Mouse (Mus musculus): ENCODE data around the gene Usp33. TPM values are rescaled to one million over a fixed set of nuclear protein-coding genes. Genes with fewer than 3 reads are reported as not detected.

Usp33 gene
- total RNA-seq, 2 experiments from 2014 or later, result 110 to 112 TPM

DNA sequence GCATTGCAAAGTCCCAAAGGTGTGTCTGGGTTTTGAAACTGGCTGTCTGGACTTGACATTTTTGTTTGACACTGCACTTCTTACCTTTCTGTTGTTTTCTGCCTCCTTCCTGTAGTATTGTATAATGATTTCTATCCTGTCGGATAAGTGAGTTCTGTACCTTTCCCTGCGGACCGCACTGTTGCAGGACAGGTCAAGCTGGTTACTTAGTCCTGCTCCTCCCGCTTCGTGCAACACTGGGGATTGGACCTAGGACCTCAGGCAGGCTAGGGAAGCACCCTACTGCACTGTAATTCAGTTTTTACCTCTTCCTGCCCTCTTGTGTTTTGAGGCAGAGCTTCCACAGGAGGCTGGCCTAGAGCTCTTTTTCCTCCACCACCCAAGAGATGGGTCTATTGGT lies 54.2 kb downstream of the Usp33 start:
- no peak for DNase-seq (ENCODE audit: low spot score in 2 of 2)

GRCm38 (mm10) chr3:152400875-152401274 lies 54.6 kb downstream of the Usp33 start:
- no peak for DNase-seq (ENCODE audit: low spot score in 2 of 2)

DNA sequence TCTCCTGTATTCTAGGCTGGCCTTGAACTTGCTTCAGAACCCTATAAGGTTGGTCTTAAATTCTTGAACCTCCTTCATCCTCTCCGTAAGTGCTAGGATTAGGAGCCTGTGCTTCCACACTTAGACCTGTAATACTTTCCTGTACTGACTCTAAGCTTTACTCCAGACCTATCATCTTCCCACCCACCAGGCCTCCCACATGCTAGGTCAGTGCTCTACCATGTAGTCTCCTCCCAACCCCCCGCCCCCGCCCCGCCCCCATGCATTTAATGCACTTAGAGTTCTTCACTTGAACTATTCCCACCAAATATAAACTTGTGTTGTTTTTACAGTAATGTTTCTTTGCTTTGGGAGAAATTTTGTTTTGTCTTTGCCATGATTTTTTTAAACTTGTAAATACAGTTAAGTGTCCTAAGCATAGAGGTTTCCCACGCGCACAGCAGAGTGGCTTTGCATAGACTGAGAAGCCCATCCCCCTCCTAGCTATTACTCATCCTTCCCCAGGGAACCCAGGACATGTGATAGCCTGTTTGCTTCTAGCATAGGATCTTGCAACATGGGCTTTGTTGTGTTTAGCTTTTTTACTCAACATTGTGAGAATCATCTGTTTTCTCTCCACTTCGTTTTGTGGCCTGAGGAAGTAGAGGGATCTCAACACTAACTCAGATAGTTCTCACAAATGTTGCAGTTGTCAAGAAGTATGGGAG lies 55.8 kb downstream of the Usp33 start:
- no peak for DNase-seq (ENCODE audit: low spot score in 2 of 2)

- DNase-seq (ENCODE audit: low spot score in 2 of 2), result no peak
These were observed 56.4 kb downstream of the Usp33 start for GRCm38 (mm10) chr3:152402671-152403066.

- DNase-seq (ENCODE audit: low spot score in 2 of 2), result no peak
These were observed 57.5 kb downstream of the Usp33 start for GRCm38 (mm10) chr3:152403827-152404226.

DNA sequence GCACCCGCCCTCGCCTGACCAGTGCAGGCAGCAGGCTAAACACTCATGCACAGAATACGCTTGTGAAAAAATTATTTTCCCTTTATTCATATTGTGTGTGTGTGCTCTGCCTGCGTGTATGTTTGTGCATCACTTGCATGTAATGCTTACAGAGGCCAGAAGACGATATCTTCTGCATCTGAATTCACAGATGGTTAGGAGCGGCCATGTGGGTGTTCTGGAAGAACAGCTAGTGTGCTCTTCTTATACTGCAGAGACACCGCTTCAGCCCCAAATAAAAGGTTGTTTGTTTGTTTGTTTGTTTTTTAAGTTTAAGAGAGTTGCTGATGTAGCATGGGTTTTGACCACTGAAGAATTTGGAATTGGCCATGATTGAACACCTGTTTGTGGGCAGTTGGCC lies 59.1 kb downstream of the Usp33 start:
- peak in 1 of 2 experiments; percentile 31 for DNase-seq (ENCODE audit: low spot score in 2 of 2)

DNA sequence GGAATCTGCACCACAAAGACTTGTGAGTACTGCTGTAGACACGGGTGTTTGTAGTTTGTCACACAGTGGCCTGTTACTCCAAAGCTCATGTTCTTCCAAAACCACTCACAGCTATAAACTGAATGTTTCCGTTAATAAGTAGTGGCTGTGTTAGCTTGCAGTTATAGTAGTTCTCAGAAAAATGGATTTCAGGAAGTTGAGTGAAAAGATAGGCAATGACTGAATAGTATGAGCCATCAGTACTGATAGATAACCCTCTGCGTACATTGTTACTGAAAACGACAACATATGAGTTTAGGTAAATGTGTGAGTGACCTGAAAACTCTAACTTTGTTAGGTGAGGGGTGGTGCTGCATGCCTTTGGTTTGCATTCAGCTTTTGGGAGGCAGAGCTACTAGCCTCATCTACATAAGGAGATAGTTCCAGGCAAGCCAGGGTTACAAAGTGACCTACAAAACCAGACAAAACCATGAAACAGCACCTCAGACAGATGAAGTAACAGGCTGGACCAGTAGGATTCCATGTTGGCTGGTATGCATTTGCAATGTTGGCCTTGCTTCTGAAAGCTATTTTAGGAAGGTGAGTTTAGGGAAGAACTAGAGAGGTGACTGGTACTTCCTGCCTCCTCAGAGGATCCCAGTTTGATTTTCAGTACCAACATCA lies 59.8 kb downstream of the Usp33 start:
- DNase-seq (ENCODE audit: low spot score in 2 of 2), result no peak

- DNase-seq (ENCODE audit: low spot score in 2 of 2), result no peak
These were observed 64.8 kb downstream of the Usp33 start for GRCm38 (mm10) chr3:152410980-152411551.

GRCm38 (mm10) chr3:152412362-152412761 lies 66.1 kb downstream of the Usp33 start:
- DNase-seq (ENCODE audit: low spot score in 2 of 2), result no peak

GRCm38 (mm10) chr3:152428925-152429324 lies 82.6 kb downstream of the Usp33 start:
- DNase-seq (ENCODE audit: low spot score in 2 of 2), result no peak

DNA sequence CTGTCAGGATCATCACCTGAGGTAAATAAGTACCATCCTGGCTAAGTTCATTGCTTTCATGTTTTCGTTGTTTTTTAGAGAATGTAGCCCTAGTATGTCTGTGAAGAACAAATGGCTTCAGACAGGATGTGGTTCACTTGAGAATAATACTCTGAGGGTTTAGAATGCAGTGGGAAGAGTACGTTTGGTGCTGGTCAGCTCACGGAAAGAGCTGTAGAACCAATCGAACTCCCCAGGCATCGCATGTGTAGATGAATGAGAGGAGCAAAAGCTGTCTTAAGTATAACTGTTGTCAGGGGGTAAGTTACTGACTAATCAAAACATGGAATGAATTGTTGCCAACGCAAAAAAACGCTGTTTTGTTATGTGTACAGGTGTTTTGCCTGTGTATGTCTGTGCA lies 86.4 kb downstream of the Usp33 start:
- DNase-seq (ENCODE audit: low spot score in 2 of 2), result no peak

GRCm38 (mm10) chr3:152435590-152435989 lies 89.3 kb downstream of the Usp33 start:
- no peak for DNase-seq (ENCODE audit: low spot score in 2 of 2)

DNA sequence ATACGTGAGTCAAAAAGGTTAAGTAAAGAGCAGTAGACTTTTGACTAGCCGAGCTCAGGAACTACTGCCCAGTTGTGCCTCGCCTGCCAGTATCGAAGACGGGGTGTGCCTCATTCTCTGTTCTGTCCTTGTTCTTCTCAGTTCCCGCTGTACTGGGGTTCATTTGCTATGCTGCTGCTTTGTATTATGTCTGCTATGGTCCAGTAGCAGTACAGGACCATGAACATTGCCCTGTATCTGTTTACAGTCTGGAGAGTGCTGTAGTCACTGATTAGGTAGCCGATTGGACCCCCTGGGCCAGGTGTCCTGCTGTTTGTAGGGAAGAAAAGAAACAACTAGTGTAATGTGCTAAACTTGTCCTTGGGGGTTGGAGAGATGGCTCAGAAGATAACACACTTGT lies 91.8 kb downstream of the Usp33 start:
- DNase-seq (ENCODE audit: low spot score in 2 of 2), result no peak

DNA sequence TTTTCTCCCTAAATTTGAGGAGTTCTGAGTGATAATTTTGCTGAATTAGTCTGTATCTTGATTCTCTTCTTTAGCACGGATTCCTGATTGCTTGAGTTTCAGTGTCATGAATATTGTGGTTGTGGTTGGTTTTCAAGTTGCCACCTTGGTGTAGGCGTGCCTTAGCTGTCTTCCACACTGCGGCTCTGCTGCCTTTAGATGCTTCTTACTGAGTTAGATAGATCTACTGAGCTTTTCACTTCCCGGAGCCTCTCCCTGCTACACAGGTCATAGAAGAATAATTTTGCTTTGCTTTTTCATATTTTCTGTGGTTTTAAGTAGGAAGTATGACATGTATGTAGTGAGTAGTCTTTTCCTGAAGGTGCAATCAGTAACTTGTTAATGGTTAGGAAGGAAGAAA lies 96.5 kb downstream of the Usp33 start:
- no peak for DNase-seq (ENCODE audit: low spot score in 2 of 2)

Other genes starting within 250 kb of the Usp33 start
- 1 to 10 TPM; 1.4 to 3.0 TPM for gene Gipc2, start 180.2 kb upstream of the Usp33 start, total RNA-seq (2021)
- gene Dnajb4, start 136.2 kb upstream of the Usp33 start, total RNA-seq (2021), result 10 to 100 TPM; 52.9 to 54.0 TPM
- gene Fubp1, start 136.1 kb upstream of the Usp33 start, total RNA-seq (2021), result 100 to 1,000 TPM; 119 to 133 TPM
- gene Nexn, start 80.1 kb upstream of the Usp33 start, total RNA-seq (2021), result 1 to 10 TPM; 1.5 to 4.7 TPM
- gene Miga1, start 6.1 kb upstream of the Usp33 start, total RNA-seq (2021), result 10 to 100 TPM; 80.6 to 85.6 TPM
- gene Zzz3, start 49.0 kb downstream of the Usp33 start, total RNA-seq (2021), result 10 to 100 TPM; 34.8 to 37.3 TPM

Measured in layer of hippocampus, postnatal 14 days (tissue).